Mouse (Mus musculus) cerebellum, postnatal 14 days (tissue): ENCODE measurements around the gene Zfp598.
"Not testable (repeated sequence)": the region's sequence is repeated elsewhere in the genome, so short reads cannot be mapped to it uniquely, and the experiment has no call there.

Source experiments
- DNase-seq, 2 experiments: peaks; one replicate each; pipeline ENCODE4 v3.0.0; 2021; ENCODE audit warnings: mixed read lengths in 2 of 2

Zfp598 gene

GRCm38 (mm10) chr17:24647493-24647892 is 22.0 kb upstream of the Zfp598 start:
- DNase-seq = no peak

- DNase-seq = peak in 1 of 2 experiments; percentile 50
These were observed 20.6 kb upstream of the Zfp598 start for GRCm38 (mm10) chr17:24648731-24649377.

GRCm38 (mm10) chr17:24649581-24650069 is 19.9 kb upstream of the Zfp598 start:
- peak; percentile 62 to 70 for DNase-seq

GRCm38 (mm10) chr17:24650070-24650616 is 19.3 kb upstream of the Zfp598 start, which contains the start of gene Slc9a3r2:
Gene Slc9a3r2, minus strand, starts transcription at chr17:24650327.
- peak; percentile 69 to 82 for DNase-seq

GRCm38 (mm10) chr17:24650766-24651165 is 18.7 kb upstream of the Zfp598 start:
- DNase-seq = no peak

GRCm38 (mm10) chr17:24651835-24652234 is 17.7 kb upstream of the Zfp598 start:
- no peak for DNase-seq

- peak; percentile 87 to 91 for DNase-seq
These were observed 15.3 kb upstream of the Zfp598 start for GRCm38 (mm10) chr17:24653967-24654710.

- DNase-seq = no peak
These were observed 14.5 kb upstream of the Zfp598 start for GRCm38 (mm10) chr17:24654969-24655368.

- no peak for DNase-seq
These were observed 11.3 kb upstream of the Zfp598 start, which contains the start of gene Npw for GRCm38 (mm10) chr17:24658017-24658758. Gene Npw, minus strand, starts transcription at chr17:24658457.

GRCm38 (mm10) chr17:24667011-24667410 is 2.5 kb upstream of the Zfp598 start:
- not testable (repeated sequence) for DNase-seq

GRCm38 (mm10) chr17:24667416-24667815 is 2.1 kb upstream of the Zfp598 start:
- peak; percentile 82 to 87 for DNase-seq

GRCm38 (mm10) chr17:24669214-24669544 is 308 bp upstream of the Zfp598 start:
- DNase-seq = not testable (repeated sequence)

- DNase-seq = no peak
These were observed 858 bp downstream of the Zfp598 start for GRCm38 (mm10) chr17:24670246-24670844.

GRCm38 (mm10) chr17:24671346-24671745 is 1.9 kb downstream of the Zfp598 start:
- no peak for DNase-seq

- no peak for DNase-seq
These were observed 2.7 kb downstream of the Zfp598 start for GRCm38 (mm10) chr17:24672141-24672540.

GRCm38 (mm10) chr17:24674277-24674676 is 4.8 kb downstream of the Zfp598 start:
- DNase-seq = no peak

- peak; percentile 77 to 87 for DNase-seq
These were observed 6.7 kb downstream of the Zfp598 start for GRCm38 (mm10) chr17:24676187-24676586.

GRCm38 (mm10) chr17:24676877-24677276 is 7.4 kb downstream of the Zfp598 start:
- no peak for DNase-seq

- DNase-seq = no peak
These were observed 8.1 kb downstream of the Zfp598 start for GRCm38 (mm10) chr17:24677500-24678080.

GRCm38 (mm10) chr17:24686514-24686913 is 17.0 kb downstream of the Zfp598 start:
- DNase-seq = peak in 1 of 2 experiments; percentile 48

GRCm38 (mm10) chr17:24687146-24687595 is 17.7 kb downstream of the Zfp598 start:
- DNase-seq = peak; percentile 51 to 56

GRCm38 (mm10) chr17:24687599-24687998 is 18.1 kb downstream of the Zfp598 start:
- DNase-seq = no peak
